Mouse (Mus musculus) stomach, postnatal 0 days (tissue): Measurements from ENCODE around the gene Zfp358. TPM values are rescaled to one million over a fixed set of nuclear protein-coding genes. Genes with fewer than 3 reads are reported as not detected.

Experiments
- ATAC-seq: fragments of 200-750 bp; cut with Nextera tagmentation; 2 replicates; pipeline ENCODE4 v1.8.0; 2017; ENCODE audit not compliant: low FRiP score, low TSS enrichment
- DNase-seq: peaks from one replicate; pipeline ENCODE4 v3.0.0-alpha.2; 2016; ENCODE audit warnings: low spot score
- H3K27ac ChIP-seq: fragments of 300-500 bp; sonication (generic); replicated peaks from 2 replicates; pipeline ENCODE4 v1.5.1; 2014; ENCODE audit warnings: mild to moderate bottlenecking, control low read depth
- H3K27me3 ChIP-seq: fragments of 300-500 bp; sonication (generic); 2 replicates; pipeline ENCODE4 v1.6.1; 2014; ENCODE audit warnings: low read length; ENCODE audit not compliant: control insufficient read depth, insufficient read depth
- H3K36me3 ChIP-seq: fragments of 300-500 bp; sonication (generic); 2 replicates; pipeline ENCODE4 v1.6.1; 2014; ENCODE audit warnings: low read length, mixed read lengths; ENCODE audit not compliant: control insufficient read depth, insufficient read depth
- H3K4me1 ChIP-seq: fragments of 300-500 bp; sonication (generic); replicated peaks from 2 replicates; pipeline ENCODE4 v1.6.1; 2014; ENCODE audit warnings: antibody characterized with exemption; ENCODE audit not compliant: control insufficient read depth, insufficient read depth
- H3K4me2 ChIP-seq: fragments of 300-500 bp; sonication (generic); replicated peaks from 2 replicates; pipeline ENCODE4 v1.6.1; 2014; ENCODE audit warnings: low read depth, mild to moderate bottlenecking, control low read depth, moderate library complexity
- H3K4me3 ChIP-seq: fragments of 300-500 bp; sonication (generic); 2 replicates; pipeline ENCODE4 v1.5.1; 2014; ENCODE audit warnings: low read depth, low read length, control low read depth
- H3K9ac ChIP-seq: fragments of 300-500 bp; sonication (generic); 2 replicates; pipeline ENCODE4 v1.6.1; 2014; ENCODE audit warnings: mild to moderate bottlenecking, low read length, control low read depth, mixed read lengths
- H3K9me3 ChIP-seq: fragments of 300-500 bp; sonication (generic); 2 replicates; pipeline ENCODE4 v1.6.1; 2016; ENCODE audit warnings: low read length; ENCODE audit not compliant: control insufficient read depth
- CTCF ChIP-seq: IDR thresholded peaks from 2 replicates; pipeline ENCODE4 v1.5.1; 2016; ENCODE audit warnings: antibody characterized with exemption, low read depth, mild to moderate bottlenecking, moderate library complexity
- EP300 ChIP-seq: optimal IDR thresholded peaks from 2 replicates; pipeline ENCODE3; 2016; ENCODE audit warnings: antibody characterized with exemption
- WGBS: fragments of 180-500 bp; shearing (Covaris S2); extraction: QIAGEN DNeasy Blood & Tissue Kit; methylation state at CpG from one replicate; pipeline ENCODE4 v1.1.7; 2014; 5-methylcytosine and 5-hydroxymethylcytosine counted together
- polyA plus RNA-seq: library from polyadenylated mRNA; unstranded; fragments of >200 nt; fragmentation: Nextera tagmentation; extraction: Ambion mirVana; gene quantifications from 2 replicates; pipeline ENCODE4 v1.2.1, GENCODE M21; 2015

Gene Zfp358
- polyA plus RNA-seq, 1 experiment from 2014 or later: 19.1 TPM

DNA sequence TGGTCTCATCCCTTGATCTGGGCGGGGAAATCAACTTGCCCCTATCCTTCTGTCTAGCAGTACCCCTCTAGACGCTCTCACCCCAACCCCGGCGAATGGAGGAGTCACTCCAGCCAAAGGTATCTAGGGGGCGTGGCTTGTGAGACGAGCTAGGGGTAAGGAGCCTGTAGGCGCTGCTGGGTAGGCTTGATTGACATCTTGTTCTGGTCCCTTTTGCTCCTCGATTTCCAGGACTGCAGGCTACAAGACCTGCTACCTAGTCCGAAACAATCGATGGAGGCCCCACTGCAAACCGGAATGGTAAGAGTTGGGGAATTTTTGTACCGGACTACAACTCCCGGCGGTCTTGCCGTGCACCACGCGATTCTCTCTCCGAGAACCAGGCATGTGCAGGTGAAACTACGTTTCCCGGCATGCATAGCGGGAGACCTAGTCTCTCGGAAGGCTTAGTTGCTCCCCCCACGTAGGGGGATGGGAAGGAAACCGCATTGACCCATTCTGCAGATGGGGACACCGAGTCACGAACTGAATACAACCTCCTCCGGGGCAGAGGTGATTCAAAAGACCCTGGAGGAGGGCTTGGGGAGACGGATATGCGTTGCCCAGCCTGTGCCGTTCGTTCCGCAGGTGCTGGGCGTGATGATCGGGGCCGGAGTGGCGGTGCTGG, 23.6 kb downstream of the Zfp358 start:
- under 1% methylated on average over 36 of the region's 36 CpGs for WGBS

DNA sequence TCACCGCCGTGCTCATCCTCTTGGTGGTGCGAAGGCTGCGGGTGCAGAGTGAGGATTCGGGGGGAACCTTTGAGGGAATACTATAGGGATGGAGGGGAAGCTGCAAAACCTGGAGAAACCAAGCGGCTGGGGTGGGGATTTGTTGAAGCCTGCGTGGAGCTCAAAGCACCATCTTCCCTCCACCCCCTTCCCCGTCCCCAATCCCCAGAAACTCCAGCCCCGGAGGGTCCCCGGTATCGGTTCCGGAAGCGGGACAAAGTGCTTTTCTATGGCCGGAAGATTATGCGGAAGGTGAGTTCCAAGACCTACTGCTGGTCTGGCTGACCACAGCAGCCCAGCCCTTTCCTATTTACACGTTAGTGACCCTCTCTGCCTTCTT, 24.2 kb downstream of the Zfp358 start:
- Histone ChIP-seq H3K27me3 (no peaks in the 10 kb centered on the region), H3K4me3 (peak overlapping the region; percentile 59), H3K4me2 (peak overlapping the region; percentile 96), H3K9me3 (no peaks in the 10 kb centered on the region), H3K9ac (peak overlapping the region; percentile 69), H3K36me3 (peaks cover 4% of the 10 kb centered on the region; the same call in 1 of the 2 replicates), H3K27ac (peak overlapping the region; percentile 53), H3K4me1 (0 out of 2 replicates have a peak, but pooled peaks cover 3% of the 10 kb centered on the region)
- WGBS: 6% methylated on average over 16 of the region's 16 CpGs
- no peak for DNase-seq
- ATAC-seq: no peak; the same call in 1 of the 2 replicates
- TF ChIP-seq CTCF: no peak
- TF ChIP-seq EP300: no peak

More for the DNA sequence above, 23.6 kb downstream of the Zfp358 start:
- Histone ChIP-seq H3K9me3 (no peaks in the 10 kb centered on the region), H3K9ac (peak overlapping the region; percentile 69), H3K4me3 (peak overlapping the region; percentile 59), H3K27ac (peak overlapping the region; percentile 76), H3K27me3 (no peaks in the 10 kb centered on the region), H3K4me2 (peak overlapping the region; percentile 96), H3K4me1 (0 out of 2 replicates have a peak, but pooled peaks cover 3% of the 10 kb centered on the region), H3K36me3 (peaks cover 3% of the 10 kb centered on the region; the same call in 1 of the 2 replicates)
- TF ChIP-seq CTCF (no peak), EP300 (no peak)
- ATAC-seq (peak; percentile 87), DNase-seq (peak; percentile 94)

DNA sequence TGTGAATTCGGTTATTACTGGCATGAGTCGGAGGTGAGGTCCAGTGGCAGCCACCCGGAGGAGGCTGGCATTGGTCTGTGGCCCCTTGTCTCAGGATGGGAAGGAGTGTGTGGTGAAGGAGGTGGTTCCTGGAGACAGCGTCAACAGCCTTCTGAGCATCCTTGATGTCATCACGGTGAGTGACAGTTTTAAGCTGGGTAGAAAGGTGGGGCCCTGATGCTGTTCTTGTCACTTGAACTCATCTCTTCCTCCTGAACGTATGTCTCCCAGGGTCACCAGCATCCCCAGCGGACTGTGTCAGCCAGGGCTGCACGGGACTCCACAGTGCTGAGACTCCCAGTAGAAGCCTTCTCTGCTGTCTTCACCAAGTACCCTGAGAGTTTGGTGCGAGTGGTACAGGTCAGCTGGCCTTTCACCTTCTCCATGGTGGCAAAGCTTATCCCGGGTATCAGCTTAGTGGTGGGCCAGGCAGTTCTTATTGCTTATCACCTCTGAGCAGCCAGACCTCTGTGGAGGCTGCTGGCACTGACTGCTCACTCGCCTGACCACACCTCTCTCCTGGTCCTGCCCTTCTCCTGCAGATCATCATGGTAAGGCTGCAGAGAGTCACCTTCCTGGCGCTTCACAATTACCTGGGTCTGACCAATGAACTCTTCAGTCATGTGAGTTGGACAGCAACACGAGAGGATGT, 29.2 kb downstream of the Zfp358 start:
- TF ChIP-seq CTCF: no peak
- TF ChIP-seq EP300: no peak
- 0 out of 2 replicates have a peak, but pooled peaks have one; percentile 17 for ATAC-seq
- H3K27me3 ChIP-seq: no peaks in the 10 kb centered on the region
- peaks cover 19% of the 10 kb centered on the region for H3K36me3 ChIP-seq
- H3K9me3 ChIP-seq: no peaks in the 10 kb centered on the region
- H3K4me2 ChIP-seq: no peak overlapping the region
- 90% methylated on average over 13 of the region's 13 CpGs for WGBS
- H3K4me3 ChIP-seq: no peak overlapping the region
- no peak overlapping the region for H3K9ac ChIP-seq
- H3K4me1 ChIP-seq: 0 out of 2 replicates have a peak, but pooled peaks cover under 1% of the 10 kb centered on the region
- H3K27ac ChIP-seq: no peak overlapping the region
- DNase-seq: no peak

DNA sequence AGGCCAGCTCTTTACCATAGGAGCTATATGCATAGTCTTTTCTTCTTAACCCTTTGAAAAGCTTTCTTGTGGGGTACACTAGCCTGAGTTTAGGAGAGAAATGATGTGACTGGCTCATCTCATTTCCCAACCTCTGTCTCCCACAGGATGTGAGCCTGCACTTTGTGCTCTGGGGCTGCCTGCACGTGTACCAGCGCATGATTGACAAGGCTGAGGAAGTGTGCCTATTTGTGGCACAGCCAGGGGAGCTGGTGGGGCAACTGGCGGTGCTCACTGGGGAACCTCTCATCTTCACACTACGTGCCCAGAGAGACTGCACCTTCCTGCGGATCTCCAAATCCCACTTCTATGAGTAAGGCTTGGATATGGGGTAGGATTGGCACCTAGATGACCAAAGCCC, 37.9 kb downstream of the Zfp358 start:
- H3K4me3 ChIP-seq: no peak overlapping the region
- no peaks in the 10 kb centered on the region for H3K27me3 ChIP-seq
- H3K9me3 ChIP-seq: no peaks in the 10 kb centered on the region
- 89% methylated on average over 5 of the region's 5 CpGs for WGBS
- no peaks in the 10 kb centered on the region for H3K4me1 ChIP-seq
- no peak overlapping the region for H3K27ac ChIP-seq
- H3K4me2 ChIP-seq: no peak overlapping the region
- ATAC-seq (no peak), DNase-seq (no peak)
- peaks cover 8% of the 10 kb centered on the region for H3K36me3 ChIP-seq
- TF ChIP-seq EP300: no peak
- H3K9ac ChIP-seq: no peak overlapping the region

DNA sequence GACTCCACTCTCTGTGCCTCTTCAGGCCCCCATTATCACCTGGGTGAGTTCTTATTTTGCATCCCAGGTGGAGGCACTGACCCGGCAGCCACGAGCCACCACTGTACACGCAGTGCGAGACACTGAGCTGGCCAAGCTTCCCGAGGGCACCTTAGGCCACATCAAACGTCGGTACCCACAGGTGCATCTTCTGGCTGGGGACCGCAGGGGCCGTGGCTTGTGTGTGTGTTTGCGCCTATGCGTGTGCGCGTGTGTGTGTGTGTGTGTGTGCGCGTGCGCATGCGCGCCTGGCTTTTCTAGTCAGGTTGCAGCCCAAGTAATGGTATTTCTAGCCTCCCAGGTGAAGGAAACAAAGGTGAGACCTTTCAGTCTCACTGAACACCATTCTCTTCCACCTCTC, 39.0 kb downstream of the Zfp358 start:
- 94% methylated on average over 18 of the region's 18 CpGs for WGBS
- H3K27ac ChIP-seq: no peak overlapping the region
- no peaks in the 10 kb centered on the region for H3K4me1 ChIP-seq
- H3K4me2 ChIP-seq: no peak overlapping the region
- no peaks in the 10 kb centered on the region for H3K9me3 ChIP-seq
- H3K4me3 ChIP-seq: no peak overlapping the region
- TF ChIP-seq CTCF (no peak), EP300 (no peak)
- no peak overlapping the region for H3K9ac ChIP-seq
- ATAC-seq: no peak
- peaks cover 8% of the 10 kb centered on the region for H3K36me3 ChIP-seq
- H3K27me3 ChIP-seq: no peaks in the 10 kb centered on the region
- no peak for DNase-seq
